Mouse (Mus musculus): ENCODE results near the gene Trpm2. TPM values are rescaled to one million over a fixed set of nuclear protein-coding genes. Genes with fewer than 3 reads are reported as not detected.

The Trpm2 gene
- polyA plus RNA-seq, 1 experiment, result 1.2 TPM

- Histone ChIP-seq H3K4me1 (ENCODE audit: control insufficient read depth, insufficient read depth, low read length) (no peaks in the 10 kb centered on the region), H3K27ac (ENCODE audit: insufficient read depth, low read depth, low read length) (no peak overlapping the region), H3K27me3 (replicated peaks; ENCODE audit: control insufficient read depth, insufficient read depth, low read length) (no peaks in the 10 kb centered on the region), H3K4me3 (ENCODE audit: insufficient read depth, low read depth, low read length) (no peak overlapping the region), H3K36me3 (ENCODE audit: control insufficient read depth, insufficient read depth, low read length) (no peaks in the 10 kb centered on the region)
- 86% methylated on average over 5 of the region's 5 CpGs for WGBS
- no peak for DNase-seq
- TF ChIP-seq POLR2A (IDR thresholded peaks at IDR 0.05; ENCODE audit: low read depth, low read length), result no peak
- TF ChIP-seq CTCF (conservative IDR thresholded peaks at IDR 0.05; ENCODE audit: insufficient read depth, insufficient read length, low read depth, low read length), result peak; percentile 27; the same call in 1 of the 2 replicates
Measured at GRCm38 (mm10) chr10:77882553-77882952, 87.8 kb downstream of the Trpm2 start.

GRCm38 (mm10) chr10:77880305-77880704 is 90.1 kb downstream of the Trpm2 start:
- 57% methylated on average over 3 of the region's 3 CpGs for WGBS
- DNase-seq, result no peak

GRCm38 (mm10) chr10:77878985-77879384 is 91.4 kb downstream of the Trpm2 start:
- no peaks in the 10 kb centered on the region for H3K27me3 ChIP-seq (replicated peaks; ENCODE audit: control insufficient read depth, insufficient read depth, low read length)
- no peaks in the 10 kb centered on the region for H3K4me1 ChIP-seq (ENCODE audit: control insufficient read depth, insufficient read depth, low read length)
- TF ChIP-seq POLR2A (IDR thresholded peaks at IDR 0.05; ENCODE audit: low read depth, low read length) (no peak), CTCF (conservative IDR thresholded peaks at IDR 0.05; ENCODE audit: insufficient read depth, insufficient read length, low read depth, low read length) (peak; percentile 70)
- 65% methylated on average over 6 of the region's 6 CpGs for WGBS
- H3K4me3 ChIP-seq (ENCODE audit: insufficient read depth, low read depth, low read length), result no peak overlapping the region
- DNase-seq, result peak; percentile 47
- H3K27ac ChIP-seq (ENCODE audit: insufficient read depth, low read depth, low read length), result no peak overlapping the region
- H3K36me3 ChIP-seq (ENCODE audit: control insufficient read depth, insufficient read depth, low read length), result no peaks in the 10 kb centered on the region

More at GRCm38 (mm10) chr10:77880305-77880704, 90.1 kb downstream of the Trpm2 start:
- TF ChIP-seq POLR2A (IDR thresholded peaks at IDR 0.05; ENCODE audit: low read depth, low read length), result no peak
- peak; percentile 33; the same call in 1 of the 2 replicates for TF ChIP-seq CTCF (conservative IDR thresholded peaks at IDR 0.05; ENCODE audit: insufficient read depth, insufficient read length, low read depth, low read length)
- H3K4me3 ChIP-seq (ENCODE audit: insufficient read depth, low read depth, low read length), result no peak overlapping the region
- no peaks in the 10 kb centered on the region for H3K4me1 ChIP-seq (ENCODE audit: control insufficient read depth, insufficient read depth, low read length)
- H3K27me3 ChIP-seq (replicated peaks; ENCODE audit: control insufficient read depth, insufficient read depth, low read length), result no peaks in the 10 kb centered on the region
- no peak overlapping the region for H3K27ac ChIP-seq (ENCODE audit: insufficient read depth, low read depth, low read length)
- H3K36me3 ChIP-seq (ENCODE audit: control insufficient read depth, insufficient read depth, low read length), result no peaks in the 10 kb centered on the region

GRCm38 (mm10) chr10:77869651-77870050 is 100.7 kb downstream of the Trpm2 start:
- Histone ChIP-seq H3K27ac (ENCODE audit: insufficient read depth, low read depth, low read length) (no peak overlapping the region), H3K36me3 (ENCODE audit: control insufficient read depth, insufficient read depth, low read length) (no peaks in the 10 kb centered on the region), H3K4me1 (ENCODE audit: control insufficient read depth, insufficient read depth, low read length) (no peaks in the 10 kb centered on the region), H3K27me3 (replicated peaks; ENCODE audit: control insufficient read depth, insufficient read depth, low read length) (no peaks in the 10 kb centered on the region), H3K4me3 (ENCODE audit: insufficient read depth, low read depth, low read length) (no peak overlapping the region)
- DNase-seq, result no peak
- TF ChIP-seq POLR2A (IDR thresholded peaks at IDR 0.05; ENCODE audit: low read depth, low read length) (no peak), CTCF (conservative IDR thresholded peaks at IDR 0.05; ENCODE audit: insufficient read depth, insufficient read length, low read depth, low read length) (no peak)
- 91% methylated on average over 7 of the region's 7 CpGs for WGBS

GRCm38 (mm10) chr10:77867546-77867945 is 102.8 kb downstream of the Trpm2 start:
- no peaks in the 10 kb centered on the region for H3K4me1 ChIP-seq (ENCODE audit: control insufficient read depth, insufficient read depth, low read length)
- no peak overlapping the region for H3K4me3 ChIP-seq (ENCODE audit: insufficient read depth, low read depth, low read length)
- no peaks in the 10 kb centered on the region for H3K36me3 ChIP-seq (ENCODE audit: control insufficient read depth, insufficient read depth, low read length)
- DNase-seq, result no peak
- 23% methylated on average over 1 of the region's 1 CpGs for WGBS
- H3K27me3 ChIP-seq (replicated peaks; ENCODE audit: control insufficient read depth, insufficient read depth, low read length), result no peaks in the 10 kb centered on the region
- TF ChIP-seq CTCF (conservative IDR thresholded peaks at IDR 0.05; ENCODE audit: insufficient read depth, insufficient read length, low read depth, low read length), result no peak
- no peak for TF ChIP-seq POLR2A (IDR thresholded peaks at IDR 0.05; ENCODE audit: low read depth, low read length)
- no peak overlapping the region for H3K27ac ChIP-seq (ENCODE audit: insufficient read depth, low read depth, low read length)

GRCm38 (mm10) chr10:77864762-77865143 is 105.6 kb downstream of the Trpm2 start:
- no peak for DNase-seq
- TF ChIP-seq POLR2A (IDR thresholded peaks at IDR 0.05; ENCODE audit: low read depth, low read length), result no peak
- no peak for TF ChIP-seq CTCF (conservative IDR thresholded peaks at IDR 0.05; ENCODE audit: insufficient read depth, insufficient read length, low read depth, low read length)
- WGBS, result 33% methylated on average over 11 of the region's 11 CpGs
- peak overlapping the region; percentile 2; the same call in 1 of the 2 replicates for H3K4me3 ChIP-seq (ENCODE audit: insufficient read depth, low read depth, low read length)
- no peaks in the 10 kb centered on the region for H3K27me3 ChIP-seq (replicated peaks; ENCODE audit: control insufficient read depth, insufficient read depth, low read length)
- H3K27ac ChIP-seq (ENCODE audit: insufficient read depth, low read depth, low read length), result no peak overlapping the region
- H3K36me3 ChIP-seq (ENCODE audit: control insufficient read depth, insufficient read depth, low read length), result no peaks in the 10 kb centered on the region
- no peaks in the 10 kb centered on the region for H3K4me1 ChIP-seq (ENCODE audit: control insufficient read depth, insufficient read depth, low read length)

- WGBS, result 28% methylated on average over 12 of the region's 14 CpGs
- peak; percentile 79 for DNase-seq
- Histone ChIP-seq H3K4me1 (ENCODE audit: control insufficient read depth, insufficient read depth, low read length) (no peaks in the 10 kb centered on the region), H3K27me3 (replicated peaks; ENCODE audit: control insufficient read depth, insufficient read depth, low read length) (no peaks in the 10 kb centered on the region), H3K27ac (ENCODE audit: insufficient read depth, low read depth, low read length) (no peak overlapping the region), H3K36me3 (ENCODE audit: control insufficient read depth, insufficient read depth, low read length) (no peaks in the 10 kb centered on the region), H3K4me3 (ENCODE audit: insufficient read depth, low read depth, low read length) (peak overlapping the region; percentile 2; the same call in 1 of the 2 replicates)
- TF ChIP-seq CTCF (conservative IDR thresholded peaks at IDR 0.05; ENCODE audit: insufficient read depth, insufficient read length, low read depth, low read length), result no peak
- TF ChIP-seq POLR2A (IDR thresholded peaks at IDR 0.05; ENCODE audit: low read depth, low read length), result no peak
Measured at GRCm38 (mm10) chr10:77864067-77864761, 106.1 kb downstream of the Trpm2 start.
